Mouse (Mus musculus): ENCODE results near the gene Tmem121b. TPM values are rescaled to one million over a fixed set of nuclear protein-coding genes. Genes with fewer than 3 reads are reported as not detected.

The Tmem121b gene
- polyA plus RNA-seq, 1 experiment from 2014 or later: 0.85 TPM

DNA sequence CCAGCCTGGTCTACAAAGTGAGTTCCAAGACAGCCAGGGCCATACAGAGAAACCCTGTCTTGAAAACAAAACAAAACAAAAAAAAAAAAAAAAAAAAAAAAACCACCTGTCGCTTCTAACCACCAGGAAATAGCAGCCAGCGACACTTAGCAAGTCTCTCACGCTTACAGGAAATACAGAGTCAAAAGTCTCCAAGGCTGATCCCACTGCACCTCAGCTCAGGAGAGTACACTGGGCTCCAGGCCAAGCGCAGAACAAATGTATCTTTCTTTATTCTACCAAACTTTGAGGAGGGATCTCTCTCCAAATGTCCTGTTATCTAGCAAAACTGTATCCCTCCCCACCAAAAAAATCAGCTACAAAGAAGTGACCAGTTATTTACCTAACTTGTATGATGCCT is 35.5 kb upstream of the Tmem121b start:
- Histone ChIP-seq H3K4me2 (ENCODE audit: low read depth) (no peak overlapping the region), H3K9me3 (ENCODE audit: control insufficient read depth, low read length) (no peaks in the 10 kb centered on the region), H3K4me3 (ENCODE audit: low read depth, low read length) (no peak overlapping the region), H3K4me1 (ENCODE audit: control insufficient read depth, insufficient read depth, low read length) (peaks cover 3% of the 10 kb centered on the region; the same call in 1 of the 2 replicates), H3K9ac (ENCODE audit: low read length) (no peak overlapping the region), H3K36me3 (ENCODE audit: control insufficient read depth, insufficient read depth, low read length) (no peaks in the 10 kb centered on the region), H3K27me3 (ENCODE audit: control insufficient read depth, insufficient read depth, low read length) (no peaks in the 10 kb centered on the region), H3K27ac (ENCODE audit: low read depth, low read length) (no peak overlapping the region)
- ATAC-seq (ENCODE audit: insufficient read depth, low FRiP score, low TSS enrichment): no peak
- WGBS: 76% methylated on average over 4 of the region's 4 CpGs
- DNase-seq (ENCODE audit: low spot score): no peak

DNA sequence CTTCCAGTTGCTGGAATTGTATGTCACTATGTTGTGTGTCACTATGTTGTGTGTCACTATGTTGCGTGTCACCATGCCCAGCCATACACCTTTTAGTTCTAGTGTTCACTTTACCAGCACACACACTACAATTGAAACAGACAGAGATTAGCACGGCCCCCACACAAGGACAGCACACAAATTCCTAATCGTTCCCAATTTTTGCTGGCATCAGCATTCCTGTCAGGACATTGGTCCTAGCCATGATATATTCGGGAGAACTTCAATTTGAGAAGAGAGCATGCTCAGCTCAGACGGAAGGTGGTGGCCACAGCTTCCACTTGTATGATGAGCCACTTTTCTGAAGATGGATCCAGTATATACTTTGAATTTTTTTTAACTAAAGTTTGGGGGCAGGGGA is 31.2 kb upstream of the Tmem121b start:
- DNase-seq (ENCODE audit: low spot score) (no peak), ATAC-seq (ENCODE audit: insufficient read depth, low FRiP score, low TSS enrichment) (no peak)
- 91% methylated on average over 5 of the region's 5 CpGs for WGBS
- H3K27me3 ChIP-seq (ENCODE audit: control insufficient read depth, insufficient read depth, low read length): no peaks in the 10 kb centered on the region
- no peak overlapping the region for H3K9ac ChIP-seq (ENCODE audit: low read length)
- H3K9me3 ChIP-seq (ENCODE audit: control insufficient read depth, low read length): no peaks in the 10 kb centered on the region
- H3K36me3 ChIP-seq (ENCODE audit: control insufficient read depth, insufficient read depth, low read length): peaks cover 2% of the 10 kb centered on the region; the same call in 1 of the 2 replicates
- H3K4me3 ChIP-seq (ENCODE audit: low read depth, low read length): no peak overlapping the region
- H3K4me1 ChIP-seq (ENCODE audit: control insufficient read depth, insufficient read depth, low read length): no peaks in the 10 kb centered on the region
- H3K4me2 ChIP-seq (ENCODE audit: low read depth): no peak overlapping the region
- no peak overlapping the region for H3K27ac ChIP-seq (ENCODE audit: low read depth, low read length)

DNA sequence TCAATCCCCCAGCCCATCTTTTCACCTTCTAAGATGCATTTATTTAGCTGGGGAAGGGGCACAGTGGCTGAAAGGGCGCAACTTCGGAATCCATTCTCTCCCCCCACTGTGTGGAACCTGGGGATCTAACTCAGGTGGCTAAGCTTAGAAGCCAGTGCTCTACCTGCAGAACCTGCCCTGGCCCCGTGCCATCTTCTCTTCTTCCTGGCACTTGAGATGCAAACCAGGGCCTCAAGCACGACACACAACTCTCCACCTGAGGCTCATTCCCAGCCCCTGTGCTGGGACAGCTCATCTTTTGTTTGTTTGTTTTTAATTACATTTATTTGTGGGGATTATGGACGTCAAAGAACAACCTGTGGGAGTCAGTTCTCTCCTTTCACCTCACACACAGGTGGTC is 26.0 kb upstream of the Tmem121b start:
- Histone ChIP-seq H3K4me2 (ENCODE audit: low read depth) (no peak overlapping the region), H3K36me3 (ENCODE audit: control insufficient read depth, insufficient read depth, low read length) (peaks cover 2% of the 10 kb centered on the region; the same call in 1 of the 2 replicates)

DNA sequence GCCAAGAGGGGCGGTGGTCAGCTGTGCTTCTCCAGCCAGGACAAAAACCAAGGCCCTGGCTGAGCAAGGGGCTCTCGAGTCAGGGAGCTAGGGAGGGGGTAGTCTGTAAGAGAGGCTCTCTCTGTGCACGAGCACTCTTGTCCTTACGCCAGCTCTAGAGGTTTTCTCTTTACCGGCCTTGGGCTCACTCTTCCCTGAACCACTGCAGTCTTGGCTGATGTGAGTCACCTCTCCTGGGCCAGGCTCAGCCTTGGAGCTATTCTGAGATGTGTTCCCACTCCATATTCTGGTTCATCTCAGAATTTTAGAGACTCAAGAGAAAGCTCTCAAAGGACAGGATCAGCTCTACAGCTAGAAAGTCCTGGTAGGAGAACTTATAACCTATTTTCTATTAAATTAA is 23.7 kb upstream of the Tmem121b start:
- Histone ChIP-seq H3K4me3 (ENCODE audit: low read depth, low read length) (no peak overlapping the region), H3K9ac (ENCODE audit: low read length) (no peak overlapping the region), H3K9me3 (ENCODE audit: control insufficient read depth, low read length) (no peaks in the 10 kb centered on the region), H3K27me3 (ENCODE audit: control insufficient read depth, insufficient read depth, low read length) (no peaks in the 10 kb centered on the region), H3K4me2 (ENCODE audit: low read depth) (no peak overlapping the region), H3K36me3 (ENCODE audit: control insufficient read depth, insufficient read depth, low read length) (peaks cover 3% of the 10 kb centered on the region; the same call in 1 of the 2 replicates), H3K27ac (ENCODE audit: low read depth, low read length) (no peak overlapping the region), H3K4me1 (ENCODE audit: control insufficient read depth, insufficient read depth, low read length) (no peaks in the 10 kb centered on the region)
- DNase-seq (ENCODE audit: low spot score): no peak
- WGBS: 100% methylated on average over 4 of the region's 5 CpGs
- no peak for ATAC-seq (ENCODE audit: insufficient read depth, low FRiP score, low TSS enrichment)

More for the DNA sequence above, 26.0 kb upstream of the Tmem121b start:
- Histone ChIP-seq H3K27ac (ENCODE audit: low read depth, low read length) (no peak overlapping the region), H3K9me3 (ENCODE audit: control insufficient read depth, low read length) (no peaks in the 10 kb centered on the region), H3K27me3 (ENCODE audit: control insufficient read depth, insufficient read depth, low read length) (no peaks in the 10 kb centered on the region), H3K4me3 (ENCODE audit: low read depth, low read length) (no peak overlapping the region), H3K9ac (ENCODE audit: low read length) (no peak overlapping the region), H3K4me1 (ENCODE audit: control insufficient read depth, insufficient read depth, low read length) (no peaks in the 10 kb centered on the region)
- ATAC-seq (ENCODE audit: insufficient read depth, low FRiP score, low TSS enrichment): no peak
- no peak for DNase-seq (ENCODE audit: low spot score)
- 94% methylated on average over 5 of the region's 5 CpGs for WGBS

DNA sequence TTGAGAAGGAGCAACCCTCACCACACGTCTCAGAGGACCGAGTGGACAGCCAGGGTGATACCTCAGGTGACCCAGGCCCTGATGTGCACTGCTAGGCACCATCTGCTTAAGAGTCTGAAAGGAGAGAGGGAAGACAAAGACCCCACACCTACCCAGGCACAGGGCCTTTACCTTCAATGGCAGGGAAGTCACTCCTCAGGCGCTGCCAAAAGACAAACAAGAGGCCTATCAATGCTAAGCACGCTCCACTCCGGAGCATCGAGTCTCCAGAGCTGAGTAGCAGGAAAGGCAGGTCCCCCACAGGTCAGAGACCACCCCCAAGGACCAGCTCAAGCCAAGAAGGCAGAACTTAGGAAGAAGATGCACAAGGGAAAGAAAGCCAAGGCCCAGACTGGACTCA is 23.3 kb upstream of the Tmem121b start:
- Histone ChIP-seq H3K4me3 (ENCODE audit: low read depth, low read length) (no peak overlapping the region), H3K9me3 (ENCODE audit: control insufficient read depth, low read length) (no peaks in the 10 kb centered on the region), H3K4me2 (ENCODE audit: low read depth) (no peak overlapping the region), H3K27ac (ENCODE audit: low read depth, low read length) (no peak overlapping the region), H3K36me3 (ENCODE audit: control insufficient read depth, insufficient read depth, low read length) (peaks cover 3% of the 10 kb centered on the region; the same call in 1 of the 2 replicates), H3K9ac (ENCODE audit: low read length) (no peak overlapping the region), H3K27me3 (ENCODE audit: control insufficient read depth, insufficient read depth, low read length) (no peaks in the 10 kb centered on the region), H3K4me1 (ENCODE audit: control insufficient read depth, insufficient read depth, low read length) (no peaks in the 10 kb centered on the region)
- ATAC-seq (ENCODE audit: insufficient read depth, low FRiP score, low TSS enrichment) (no peak), DNase-seq (ENCODE audit: low spot score) (no peak)
- 93% methylated on average over 6 of the region's 6 CpGs for WGBS

DNA sequence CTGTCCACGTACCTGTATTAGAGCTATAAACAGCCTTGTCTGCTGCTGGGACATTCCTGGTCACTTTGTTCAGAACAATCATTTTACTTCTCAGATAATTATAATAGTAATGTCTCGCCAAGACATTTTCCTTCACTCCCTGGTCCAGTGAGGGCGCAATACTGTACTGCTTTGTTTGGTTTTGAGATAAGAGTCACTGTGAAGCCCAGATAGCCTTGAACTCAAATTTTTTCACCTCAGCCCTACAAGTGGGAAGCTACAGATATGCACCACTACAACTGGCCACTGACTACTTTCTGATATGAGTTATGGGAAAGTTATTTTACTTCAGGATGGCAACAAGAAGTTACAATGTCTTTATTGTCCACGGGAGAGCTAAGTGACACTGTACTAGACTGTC is 22.8 kb upstream of the Tmem121b start:
- Histone ChIP-seq H3K9ac (ENCODE audit: low read length) (no peak overlapping the region), H3K4me3 (ENCODE audit: low read depth, low read length) (no peak overlapping the region), H3K9me3 (ENCODE audit: control insufficient read depth, low read length) (no peaks in the 10 kb centered on the region), H3K4me1 (ENCODE audit: control insufficient read depth, insufficient read depth, low read length) (no peaks in the 10 kb centered on the region), H3K36me3 (ENCODE audit: control insufficient read depth, insufficient read depth, low read length) (peaks cover 3% of the 10 kb centered on the region; the same call in 1 of the 2 replicates), H3K27ac (ENCODE audit: low read depth, low read length) (no peak overlapping the region), H3K4me2 (ENCODE audit: low read depth) (no peak overlapping the region), H3K27me3 (ENCODE audit: control insufficient read depth, insufficient read depth, low read length) (no peaks in the 10 kb centered on the region)
- DNase-seq (ENCODE audit: low spot score) (no peak), ATAC-seq (ENCODE audit: insufficient read depth, low FRiP score, low TSS enrichment) (no peak)
- WGBS: 92% methylated on average over 4 of the region's 4 CpGs

DNA sequence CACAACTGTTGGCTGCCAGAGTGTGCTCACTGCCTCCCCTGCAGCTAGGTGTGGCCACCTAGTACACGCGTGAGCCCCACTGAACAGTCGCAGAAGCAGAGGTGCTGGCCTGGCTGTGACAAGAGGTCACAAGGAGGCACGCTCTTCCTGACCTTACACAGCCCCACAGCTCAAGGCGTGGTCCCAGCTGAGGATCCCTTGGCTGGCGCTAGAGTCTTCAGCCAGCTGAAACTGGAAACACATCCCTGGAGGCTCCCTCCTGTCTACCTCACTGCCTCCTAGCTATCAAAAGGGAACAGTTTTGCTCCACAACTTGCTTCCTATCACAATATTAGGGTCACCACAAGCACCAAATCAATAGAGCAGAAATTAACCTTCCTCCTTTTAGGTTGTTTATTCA is 17.6 kb upstream of the Tmem121b start:
- no peak for ATAC-seq (ENCODE audit: insufficient read depth, low FRiP score, low TSS enrichment)
- WGBS: 76% methylated on average over 6 of the region's 6 CpGs
- H3K36me3 ChIP-seq (ENCODE audit: control insufficient read depth, insufficient read depth, low read length): peaks cover 5% of the 10 kb centered on the region

DNA sequence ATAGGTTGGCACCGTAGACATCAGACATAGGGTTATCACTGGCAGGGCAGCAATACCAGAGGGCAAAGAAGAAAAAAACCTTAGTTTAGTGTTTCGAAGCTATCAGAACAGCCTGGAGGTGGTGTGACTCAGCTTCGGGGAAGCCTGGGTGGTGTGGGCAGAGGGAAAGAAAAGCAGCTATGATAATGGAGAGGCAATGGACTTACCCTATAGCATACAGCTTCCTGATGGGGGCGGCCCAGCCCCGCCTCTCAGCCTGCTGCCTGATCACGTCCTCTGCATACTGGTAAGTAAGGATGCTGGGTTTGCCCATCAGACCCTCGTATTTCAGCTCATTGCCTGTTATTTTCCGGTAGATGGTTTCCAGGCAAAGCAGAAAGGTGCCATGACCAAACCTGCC is 16.8 kb upstream of the Tmem121b start:
- Histone ChIP-seq H3K27me3 (ENCODE audit: control insufficient read depth, insufficient read depth, low read length) (no peaks in the 10 kb centered on the region), H3K4me2 (ENCODE audit: low read depth) (no peak overlapping the region), H3K27ac (ENCODE audit: low read depth, low read length) (no peak overlapping the region), H3K4me1 (ENCODE audit: control insufficient read depth, insufficient read depth, low read length) (no peaks in the 10 kb centered on the region), H3K36me3 (ENCODE audit: control insufficient read depth, insufficient read depth, low read length) (peaks cover 5% of the 10 kb centered on the region), H3K9me3 (ENCODE audit: control insufficient read depth, low read length) (no peaks in the 10 kb centered on the region), H3K4me3 (ENCODE audit: low read depth, low read length) (no peak overlapping the region), H3K9ac (ENCODE audit: low read length) (no peak overlapping the region)
- ATAC-seq (ENCODE audit: insufficient read depth, low FRiP score, low TSS enrichment) (no peak), DNase-seq (ENCODE audit: low spot score) (no peak)
- WGBS: 91% methylated on average over 8 of the region's 8 CpGs

More for the DNA sequence above, 17.6 kb upstream of the Tmem121b start:
- no peaks in the 10 kb centered on the region for H3K9me3 ChIP-seq (ENCODE audit: control insufficient read depth, low read length)
- no peak overlapping the region for H3K27ac ChIP-seq (ENCODE audit: low read depth, low read length)
- H3K4me1 ChIP-seq (ENCODE audit: control insufficient read depth, insufficient read depth, low read length): no peaks in the 10 kb centered on the region
- H3K4me3 ChIP-seq (ENCODE audit: low read depth, low read length): no peak overlapping the region
- no peak overlapping the region for H3K4me2 ChIP-seq (ENCODE audit: low read depth)
- no peak overlapping the region for H3K9ac ChIP-seq (ENCODE audit: low read length)
- H3K27me3 ChIP-seq (ENCODE audit: control insufficient read depth, insufficient read depth, low read length): no peaks in the 10 kb centered on the region
- DNase-seq (ENCODE audit: low spot score): no peak

DNA sequence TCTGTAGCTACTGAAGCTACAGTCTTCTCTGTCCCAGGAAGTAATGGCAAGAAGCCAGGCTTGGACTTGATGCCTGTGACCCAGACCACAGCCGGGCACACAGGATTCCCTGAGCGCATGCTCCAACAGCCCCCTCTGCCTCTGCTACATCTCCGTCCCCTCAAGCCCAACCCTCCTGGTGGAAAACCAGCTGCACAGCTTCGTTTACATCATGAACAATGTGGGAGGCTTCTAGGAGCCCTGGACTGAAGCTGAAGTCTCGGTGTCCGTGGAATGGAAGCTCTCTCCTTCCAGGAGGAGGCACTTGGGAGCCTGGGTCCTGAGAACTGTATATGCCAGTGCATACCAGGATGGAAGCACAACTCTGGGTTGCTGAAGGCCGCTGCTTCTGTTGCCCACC is 16.4 kb upstream of the Tmem121b start:
- Histone ChIP-seq H3K4me3 (ENCODE audit: low read depth, low read length) (no peak overlapping the region), H3K4me1 (ENCODE audit: control insufficient read depth, insufficient read depth, low read length) (no peaks in the 10 kb centered on the region), H3K27ac (ENCODE audit: low read depth, low read length) (no peak overlapping the region), H3K36me3 (ENCODE audit: control insufficient read depth, insufficient read depth, low read length) (peaks cover 5% of the 10 kb centered on the region), H3K9me3 (ENCODE audit: control insufficient read depth, low read length) (no peaks in the 10 kb centered on the region), H3K27me3 (ENCODE audit: control insufficient read depth, insufficient read depth, low read length) (no peaks in the 10 kb centered on the region), H3K9ac (ENCODE audit: low read length) (no peak overlapping the region), H3K4me2 (ENCODE audit: low read depth) (no peak overlapping the region)
- WGBS: 91% methylated on average over 7 of the region's 7 CpGs
- DNase-seq (ENCODE audit: low spot score) (no peak), ATAC-seq (ENCODE audit: insufficient read depth, low FRiP score, low TSS enrichment) (no peak)

Data from neural tube, embryonic 11.5 days (tissue).